Mouse (Mus musculus): ENCODE data around the gene Uba5. TPM values are rescaled to one million over a fixed set of nuclear protein-coding genes. Genes with fewer than 3 reads are reported as not detected.
A peak's percentile ranks its signal among the peaks of the same experiment; 100 is the strongest.

Gene Uba5
- polyA plus RNA-seq, 1 experiment from 2014 or later: 63.9 TPM

GRCm38 (mm10) chr9:104101458-104101857, 38.5 kb upstream of the Uba5 start:
- H3K36me3 ChIP-seq (ENCODE audit: control insufficient read depth, insufficient read depth, low read length): no peaks in the 10 kb centered on the region

GRCm38 (mm10) chr9:104100822-104101221, 37.9 kb upstream of the Uba5 start:
- Histone ChIP-seq H3K27me3 (ENCODE audit: control insufficient read depth, insufficient read depth, low read length) (no peaks in the 10 kb centered on the region), H3K36me3 (ENCODE audit: control insufficient read depth, insufficient read depth, low read length) (no peaks in the 10 kb centered on the region), H3K4me1 (ENCODE audit: control insufficient read depth, insufficient read depth, low read length) (no peaks in the 10 kb centered on the region), H3K27ac (replicated peaks; ENCODE audit: low read depth, low read length) (no peak overlapping the region), H3K9me3 (ENCODE audit: control insufficient read depth, low read length) (no peaks in the 10 kb centered on the region), H3K4me2 (ENCODE audit: low read depth, severe bottlenecking) (no peak overlapping the region), H3K9ac (ENCODE audit: low read length) (no peak overlapping the region), H3K4me3 (ENCODE audit: low read depth, low read length) (no peak overlapping the region)
- ATAC-seq (ENCODE audit: insufficient number of reproducible peaks, low FRiP score, low TSS enrichment, low read depth) (no peak), DNase-seq (ENCODE audit: low spot score) (no peak)
- 53% methylated on average over 7 of the region's 7 CpGs for WGBS

More at GRCm38 (mm10) chr9:104101458-104101857, 38.5 kb upstream of the Uba5 start:
- 54% methylated on average over 3 of the region's 3 CpGs for WGBS
- Histone ChIP-seq H3K4me2 (ENCODE audit: low read depth, severe bottlenecking) (no peak overlapping the region), H3K4me3 (ENCODE audit: low read depth, low read length) (no peak overlapping the region), H3K9me3 (ENCODE audit: control insufficient read depth, low read length) (no peaks in the 10 kb centered on the region), H3K9ac (ENCODE audit: low read length) (no peak overlapping the region), H3K27me3 (ENCODE audit: control insufficient read depth, insufficient read depth, low read length) (no peaks in the 10 kb centered on the region), H3K4me1 (ENCODE audit: control insufficient read depth, insufficient read depth, low read length) (no peaks in the 10 kb centered on the region), H3K27ac (replicated peaks; ENCODE audit: low read depth, low read length) (no peak overlapping the region)
- DNase-seq (ENCODE audit: low spot score) (no peak), ATAC-seq (ENCODE audit: insufficient number of reproducible peaks, low FRiP score, low TSS enrichment, low read depth) (no peak)

GRCm38 (mm10) chr9:104099060-104099459, 36.1 kb upstream of the Uba5 start:
- no peaks in the 10 kb centered on the region for H3K36me3 ChIP-seq (ENCODE audit: control insufficient read depth, insufficient read depth, low read length)
- no peak for DNase-seq (ENCODE audit: low spot score)
- no peak overlapping the region for H3K4me3 ChIP-seq (ENCODE audit: low read depth, low read length)
- WGBS: 88% methylated on average over 11 of the region's 11 CpGs
- no peaks in the 10 kb centered on the region for H3K4me1 ChIP-seq (ENCODE audit: control insufficient read depth, insufficient read depth, low read length)
- H3K4me2 ChIP-seq (ENCODE audit: low read depth, severe bottlenecking): no peak overlapping the region
- H3K27me3 ChIP-seq (ENCODE audit: control insufficient read depth, insufficient read depth, low read length): no peaks in the 10 kb centered on the region
- H3K9ac ChIP-seq (ENCODE audit: low read length): no peak overlapping the region
- no peak for ATAC-seq (ENCODE audit: insufficient number of reproducible peaks, low FRiP score, low TSS enrichment, low read depth)
- no peaks in the 10 kb centered on the region for H3K9me3 ChIP-seq (ENCODE audit: control insufficient read depth, low read length)
- H3K27ac ChIP-seq (replicated peaks; ENCODE audit: low read depth, low read length): no peak overlapping the region

- H3K36me3 ChIP-seq (ENCODE audit: control insufficient read depth, insufficient read depth, low read length): no peaks in the 10 kb centered on the region
- H3K27me3 ChIP-seq (ENCODE audit: control insufficient read depth, insufficient read depth, low read length): no peaks in the 10 kb centered on the region
- H3K9ac ChIP-seq (ENCODE audit: low read length): no peak overlapping the region
- no peak for DNase-seq (ENCODE audit: low spot score)
- WGBS: 73% methylated on average over 5 of the region's 5 CpGs
- no peaks in the 10 kb centered on the region for H3K4me1 ChIP-seq (ENCODE audit: control insufficient read depth, insufficient read depth, low read length)
- no peak overlapping the region for H3K4me3 ChIP-seq (ENCODE audit: low read depth, low read length)
- no peak overlapping the region for H3K27ac ChIP-seq (replicated peaks; ENCODE audit: low read depth, low read length)
- ATAC-seq (ENCODE audit: insufficient number of reproducible peaks, low FRiP score, low TSS enrichment, low read depth): no peak
- H3K9me3 ChIP-seq (ENCODE audit: control insufficient read depth, low read length): no peaks in the 10 kb centered on the region
- no peak overlapping the region for H3K4me2 ChIP-seq (ENCODE audit: low read depth, severe bottlenecking)
Measured at GRCm38 (mm10) chr9:104098256-104098655, 35.3 kb upstream of the Uba5 start.

GRCm38 (mm10) chr9:104092945-104093344, 30.0 kb upstream of the Uba5 start:
- H3K4me3 ChIP-seq (ENCODE audit: low read depth, low read length): no peak overlapping the region
- H3K4me1 ChIP-seq (ENCODE audit: control insufficient read depth, insufficient read depth, low read length): no peaks in the 10 kb centered on the region
- H3K9me3 ChIP-seq (ENCODE audit: control insufficient read depth, low read length): no peaks in the 10 kb centered on the region
- no peaks in the 10 kb centered on the region for H3K27me3 ChIP-seq (ENCODE audit: control insufficient read depth, insufficient read depth, low read length)
- H3K4me2 ChIP-seq (ENCODE audit: low read depth, severe bottlenecking): no peak overlapping the region
- H3K27ac ChIP-seq (replicated peaks; ENCODE audit: low read depth, low read length): no peak overlapping the region
- no peaks in the 10 kb centered on the region for H3K36me3 ChIP-seq (ENCODE audit: control insufficient read depth, insufficient read depth, low read length)
- ATAC-seq (ENCODE audit: insufficient number of reproducible peaks, low FRiP score, low TSS enrichment, low read depth) (no peak), DNase-seq (ENCODE audit: low spot score) (no peak)
- 93% methylated on average over 5 of the region's 5 CpGs for WGBS
- no peak overlapping the region for H3K9ac ChIP-seq (ENCODE audit: low read length)

GRCm38 (mm10) chr9:104088555-104088954, 25.6 kb upstream of the Uba5 start:
- Histone ChIP-seq H3K27ac (replicated peaks; ENCODE audit: low read depth, low read length) (no peak overlapping the region), H3K27me3 (ENCODE audit: control insufficient read depth, insufficient read depth, low read length) (no peaks in the 10 kb centered on the region), H3K9ac (ENCODE audit: low read length) (no peak overlapping the region), H3K4me1 (ENCODE audit: control insufficient read depth, insufficient read depth, low read length) (no peaks in the 10 kb centered on the region), H3K36me3 (ENCODE audit: control insufficient read depth, insufficient read depth, low read length) (no peaks in the 10 kb centered on the region), H3K4me2 (ENCODE audit: low read depth, severe bottlenecking) (no peak overlapping the region), H3K9me3 (ENCODE audit: control insufficient read depth, low read length) (no peaks in the 10 kb centered on the region), H3K4me3 (ENCODE audit: low read depth, low read length) (no peak overlapping the region)
- WGBS: 87% methylated on average over 8 of the region's 8 CpGs
- DNase-seq (ENCODE audit: low spot score): no peak
- no peak for ATAC-seq (ENCODE audit: insufficient number of reproducible peaks, low FRiP score, low TSS enrichment, low read depth)

GRCm38 (mm10) chr9:104085730-104086429, 22.9 kb upstream of the Uba5 start:
- Histone ChIP-seq H3K36me3 (ENCODE audit: control insufficient read depth, insufficient read depth, low read length) (no peaks in the 10 kb centered on the region), H3K9me3 (ENCODE audit: control insufficient read depth, low read length) (no peaks in the 10 kb centered on the region), H3K27ac (replicated peaks; ENCODE audit: low read depth, low read length) (no peak overlapping the region), H3K4me3 (ENCODE audit: low read depth, low read length) (no peak overlapping the region), H3K27me3 (ENCODE audit: control insufficient read depth, insufficient read depth, low read length) (no peaks in the 10 kb centered on the region), H3K9ac (ENCODE audit: low read length) (no peak overlapping the region), H3K4me2 (ENCODE audit: low read depth, severe bottlenecking) (no peak overlapping the region), H3K4me1 (ENCODE audit: control insufficient read depth, insufficient read depth, low read length) (no peaks in the 10 kb centered on the region)
- ATAC-seq (ENCODE audit: insufficient number of reproducible peaks, low FRiP score, low TSS enrichment, low read depth): no peak
- DNase-seq (ENCODE audit: low spot score): no peak
- 45% methylated on average over 4 of the region's 4 CpGs for WGBS

- no peaks in the 10 kb centered on the region for H3K36me3 ChIP-seq (ENCODE audit: control insufficient read depth, insufficient read depth, low read length)
- no peak overlapping the region for H3K27ac ChIP-seq (replicated peaks; ENCODE audit: low read depth, low read length)
- no peaks in the 10 kb centered on the region for H3K4me1 ChIP-seq (ENCODE audit: control insufficient read depth, insufficient read depth, low read length)
- no peak for ATAC-seq (ENCODE audit: insufficient number of reproducible peaks, low FRiP score, low TSS enrichment, low read depth)
- no peak overlapping the region for H3K4me2 ChIP-seq (ENCODE audit: low read depth, severe bottlenecking)
- H3K4me3 ChIP-seq (ENCODE audit: low read depth, low read length): no peak overlapping the region
- H3K9ac ChIP-seq (ENCODE audit: low read length): no peak overlapping the region
- DNase-seq (ENCODE audit: low spot score): no peak
- H3K27me3 ChIP-seq (ENCODE audit: control insufficient read depth, insufficient read depth, low read length): no peaks in the 10 kb centered on the region
- 77% methylated on average over 3 of the region's 3 CpGs for WGBS
- no peaks in the 10 kb centered on the region for H3K9me3 ChIP-seq (ENCODE audit: control insufficient read depth, low read length)
Measured at GRCm38 (mm10) chr9:104080038-104080437, 17.1 kb upstream of the Uba5 start.

GRCm38 (mm10) chr9:104079379-104079778, 16.4 kb upstream of the Uba5 start:
- Histone ChIP-seq H3K9ac (ENCODE audit: low read length) (no peak overlapping the region), H3K36me3 (ENCODE audit: control insufficient read depth, insufficient read depth, low read length) (no peaks in the 10 kb centered on the region), H3K9me3 (ENCODE audit: control insufficient read depth, low read length) (no peaks in the 10 kb centered on the region), H3K27me3 (ENCODE audit: control insufficient read depth, insufficient read depth, low read length) (no peaks in the 10 kb centered on the region), H3K4me3 (ENCODE audit: low read depth, low read length) (no peak overlapping the region), H3K27ac (replicated peaks; ENCODE audit: low read depth, low read length) (no peak overlapping the region), H3K4me2 (ENCODE audit: low read depth, severe bottlenecking) (no peak overlapping the region), H3K4me1 (ENCODE audit: control insufficient read depth, insufficient read depth, low read length) (no peaks in the 10 kb centered on the region)
- WGBS: 48% methylated on average over 5 of the region's 5 CpGs
- DNase-seq (ENCODE audit: low spot score) (peak; percentile 78), ATAC-seq (ENCODE audit: insufficient number of reproducible peaks, low FRiP score, low TSS enrichment, low read depth) (no peak)

All from limb, embryonic 11.5 days (tissue).